Mouse (Mus musculus): Measurements from ENCODE around the gene Sgcg. TPM values are rescaled to one million over a fixed set of nuclear protein-coding genes. Genes with fewer than 3 reads are reported as not detected.
A peak's percentile ranks its signal among the peaks of the same experiment; 100 is the strongest.

Sgcg gene
- polyA plus RNA-seq, 1 experiment from 2014 or later = 0.22 TPM

DNA sequence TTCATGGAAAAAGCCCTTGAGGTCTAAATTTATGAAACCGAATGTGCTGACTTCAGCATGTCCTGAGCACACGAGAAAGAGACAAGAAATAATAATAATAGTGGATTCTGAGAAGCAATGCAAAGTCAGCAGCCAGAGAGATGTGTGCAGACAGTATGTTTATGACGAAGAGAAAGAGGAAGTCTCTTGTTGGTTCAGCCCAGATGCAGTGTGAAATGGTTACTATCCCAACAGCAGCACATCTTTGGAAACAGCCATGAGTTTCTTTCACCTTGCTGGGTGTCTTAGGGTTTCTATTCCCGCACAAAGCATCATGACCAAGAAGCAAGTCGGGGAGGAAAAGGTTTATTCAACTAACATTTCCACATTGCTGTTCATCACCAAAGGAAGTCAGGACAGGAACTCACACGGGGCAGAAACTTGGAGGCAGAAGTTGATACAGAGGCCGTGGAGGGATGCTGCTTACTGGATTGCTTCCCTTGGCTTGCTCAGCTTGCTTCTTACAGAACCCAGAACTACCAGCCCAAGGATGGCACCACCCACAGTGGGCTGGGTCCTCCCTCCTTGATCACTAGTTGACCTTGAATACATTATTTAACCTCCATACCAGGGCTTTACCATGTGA, 20.5 kb upstream of the Sgcg start:
- Histone ChIP-seq H3K4me1 (replicated peaks; ENCODE audit: control insufficient read depth, insufficient read depth, low read length) (peaks cover 8% of the 10 kb centered on the region), H3K4me2 (ENCODE audit: low read length) (no peak overlapping the region), H3K9me3 (ENCODE audit: control insufficient read depth, low read length) (no peaks in the 10 kb centered on the region), H3K27me3 (replicated peaks; ENCODE audit: control insufficient read depth, insufficient read depth, low read length) (peaks cover 9% of the 10 kb centered on the region; the same call in 1 of the 2 replicates), H3K4me3 (replicated peaks; ENCODE audit: low read length) (no peak overlapping the region), H3K27ac (ENCODE audit: low read length) (no peak overlapping the region), H3K9ac (replicated peaks; ENCODE audit: low read depth, low read length) (no peak overlapping the region), H3K36me3 (ENCODE audit: control insufficient read depth, insufficient read depth) (no peaks in the 10 kb centered on the region)
- 84% methylated on average over 7 of the region's 7 CpGs for WGBS
- no peak for ATAC-seq

DNA sequence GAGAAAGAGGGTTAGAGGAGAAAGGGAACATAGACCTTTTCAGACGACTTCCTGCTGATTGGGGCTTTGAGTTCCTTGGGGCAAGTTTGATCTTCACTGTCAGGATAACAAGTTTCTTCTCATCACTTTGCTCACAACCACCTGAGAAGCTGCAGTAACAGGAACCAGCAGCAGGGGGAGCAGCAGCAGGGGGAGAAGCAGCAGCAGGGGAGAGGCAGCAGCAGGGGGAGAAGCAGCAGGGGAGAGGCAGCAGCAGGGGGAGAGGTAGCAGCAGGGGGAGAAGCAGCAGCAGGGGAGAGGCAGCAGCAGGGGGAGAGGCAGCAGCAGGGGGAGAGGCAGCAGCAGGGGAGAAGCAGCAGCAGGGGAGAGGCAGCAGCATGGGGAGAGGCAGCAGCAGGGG, 19.0 kb upstream of the Sgcg start:
- no peaks in the 10 kb centered on the region for H3K9me3 ChIP-seq (ENCODE audit: control insufficient read depth, low read length)
- no peak overlapping the region for H3K27ac ChIP-seq (ENCODE audit: low read length)
- ATAC-seq = no peak
- WGBS = 48% methylated on average over 1 of the region's 1 CpGs
- H3K4me2 ChIP-seq (ENCODE audit: low read length) = no peak overlapping the region
- peaks cover 9% of the 10 kb centered on the region; the same call in 1 of the 2 replicates for H3K27me3 ChIP-seq (replicated peaks; ENCODE audit: control insufficient read depth, insufficient read depth, low read length)
- peaks cover 8% of the 10 kb centered on the region for H3K4me1 ChIP-seq (replicated peaks; ENCODE audit: control insufficient read depth, insufficient read depth, low read length)
- H3K36me3 ChIP-seq (ENCODE audit: control insufficient read depth, insufficient read depth) = no peaks in the 10 kb centered on the region
- H3K9ac ChIP-seq (replicated peaks; ENCODE audit: low read depth, low read length) = no peak overlapping the region
- no peak overlapping the region for H3K4me3 ChIP-seq (replicated peaks; ENCODE audit: low read length)

DNA sequence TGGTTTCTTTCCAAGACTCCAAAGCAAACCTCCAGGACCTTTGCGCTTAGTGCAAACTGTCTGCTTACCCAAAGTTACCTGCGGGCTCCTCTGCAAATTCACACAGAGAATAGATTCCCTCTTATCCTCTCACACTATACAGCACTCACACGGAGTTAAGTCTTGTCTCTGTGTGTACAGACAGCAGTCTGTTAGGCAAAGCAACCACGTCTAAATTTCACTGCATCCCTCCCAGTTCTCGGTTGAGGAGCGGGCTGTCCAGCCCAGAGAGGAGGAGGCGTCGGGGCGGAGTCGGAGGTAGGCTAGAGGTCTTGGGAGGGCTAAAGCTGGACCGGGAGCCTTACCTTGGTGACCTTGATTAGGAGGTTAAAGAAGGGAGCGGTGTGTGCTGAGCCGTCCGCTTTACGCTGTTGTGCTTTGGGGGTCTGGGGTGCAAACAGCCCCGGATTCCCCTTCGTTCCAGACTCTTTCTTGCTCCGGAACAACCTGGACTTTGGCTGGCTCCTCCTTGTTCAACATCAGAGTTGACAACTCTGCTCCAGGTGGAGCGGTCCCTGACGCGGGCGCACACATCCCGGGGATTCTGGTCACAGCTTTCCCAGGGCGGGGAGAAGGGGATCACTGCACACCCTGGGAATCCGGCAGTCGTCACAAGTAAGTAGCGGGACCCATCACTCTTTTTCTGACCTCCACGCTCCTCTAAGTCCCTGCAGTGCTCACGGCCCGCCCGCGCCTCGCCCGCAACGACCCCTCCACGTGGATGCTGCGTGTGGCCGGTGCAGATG, 16.3 kb upstream of the Sgcg start:
- Histone ChIP-seq H3K4me3 (replicated peaks; ENCODE audit: low read length) (peak overlapping the region; percentile 13), H3K4me2 (ENCODE audit: low read length) (peak overlapping the region; percentile 40), H3K9ac (replicated peaks; ENCODE audit: low read depth, low read length) (no peak overlapping the region; the same call in 1 of the 2 replicates), H3K4me1 (replicated peaks; ENCODE audit: control insufficient read depth, insufficient read depth, low read length) (peaks cover 8% of the 10 kb centered on the region), H3K9me3 (ENCODE audit: control insufficient read depth, low read length) (no peaks in the 10 kb centered on the region), H3K27ac (ENCODE audit: low read length) (no peak overlapping the region), H3K27me3 (replicated peaks; ENCODE audit: control insufficient read depth, insufficient read depth, low read length) (peaks cover 9% of the 10 kb centered on the region; the same call in 1 of the 2 replicates), H3K36me3 (ENCODE audit: control insufficient read depth, insufficient read depth) (no peaks in the 10 kb centered on the region)
- WGBS = 10% methylated on average over 38 of the region's 38 CpGs
- ATAC-seq = no peak

- ATAC-seq = no peak
- Histone ChIP-seq H3K36me3 (ENCODE audit: control insufficient read depth, insufficient read depth) (no peaks in the 10 kb centered on the region), H3K4me3 (replicated peaks; ENCODE audit: low read length) (no peak overlapping the region), H3K27ac (ENCODE audit: low read length) (no peak overlapping the region), H3K9ac (replicated peaks; ENCODE audit: low read depth, low read length) (no peak overlapping the region), H3K27me3 (replicated peaks; ENCODE audit: control insufficient read depth, insufficient read depth, low read length) (no peaks in the 10 kb centered on the region), H3K4me2 (ENCODE audit: low read length) (no peak overlapping the region), H3K9me3 (ENCODE audit: control insufficient read depth, low read length) (no peaks in the 10 kb centered on the region), H3K4me1 (replicated peaks; ENCODE audit: control insufficient read depth, insufficient read depth, low read length) (no peaks in the 10 kb centered on the region)
- 62% methylated on average over 5 of the region's 5 CpGs for WGBS
These were observed 9.7 kb upstream of the Sgcg start for GRCm38 (mm10) chr14:61267908-61268475.

DNA sequence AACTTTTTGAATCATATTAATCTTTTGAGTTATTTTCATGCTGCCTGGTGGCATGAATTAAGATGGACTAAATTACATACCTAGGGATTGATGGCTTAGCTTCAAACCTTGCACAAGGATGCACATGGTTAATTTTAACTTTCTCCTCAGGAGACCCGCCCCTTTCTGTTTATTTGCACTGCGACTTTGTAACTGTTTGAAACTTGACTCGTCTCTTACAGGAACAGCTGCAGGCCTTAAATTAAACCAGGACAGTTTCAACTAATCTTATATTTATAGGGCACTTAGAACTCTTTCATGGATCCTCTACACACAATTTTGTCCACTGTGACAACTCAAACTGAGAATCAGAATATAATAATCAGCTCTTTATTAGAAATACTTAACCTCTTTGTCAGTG, 794 bp upstream of the Sgcg start:
- 73% methylated on average over 3 of the region's 3 CpGs for WGBS
- ATAC-seq = no peak
- Histone ChIP-seq H3K27ac (ENCODE audit: low read length) (no peak overlapping the region), H3K9me3 (ENCODE audit: control insufficient read depth, low read length) (no peaks in the 10 kb centered on the region), H3K9ac (replicated peaks; ENCODE audit: low read depth, low read length) (no peak overlapping the region), H3K4me2 (ENCODE audit: low read length) (no peak overlapping the region), H3K4me1 (replicated peaks; ENCODE audit: control insufficient read depth, insufficient read depth, low read length) (no peaks in the 10 kb centered on the region), H3K36me3 (ENCODE audit: control insufficient read depth, insufficient read depth) (no peaks in the 10 kb centered on the region), H3K27me3 (replicated peaks; ENCODE audit: control insufficient read depth, insufficient read depth, low read length) (no peaks in the 10 kb centered on the region), H3K4me3 (replicated peaks; ENCODE audit: low read length) (no peak overlapping the region)

- Histone ChIP-seq H3K36me3 (ENCODE audit: control insufficient read depth, insufficient read depth) (no peaks in the 10 kb centered on the region), H3K9me3 (ENCODE audit: control insufficient read depth, low read length) (peaks cover 5% of the 10 kb centered on the region; the same call in 1 of the 2 replicates), H3K9ac (replicated peaks; ENCODE audit: low read depth, low read length) (no peak overlapping the region), H3K27me3 (replicated peaks; ENCODE audit: control insufficient read depth, insufficient read depth, low read length) (no peaks in the 10 kb centered on the region), H3K4me1 (replicated peaks; ENCODE audit: control insufficient read depth, insufficient read depth, low read length) (no peaks in the 10 kb centered on the region), H3K27ac (ENCODE audit: low read length) (no peak overlapping the region), H3K4me2 (ENCODE audit: low read length) (no peak overlapping the region), H3K4me3 (replicated peaks; ENCODE audit: low read length) (no peak overlapping the region)
- ATAC-seq = no peak
- 84% methylated on average over 15 of the region's 15 CpGs for WGBS
These were observed 5.5 kb downstream of the Sgcg start for GRCm38 (mm10) chr14:61252596-61253388.

- H3K36me3 ChIP-seq (ENCODE audit: control insufficient read depth, insufficient read depth) = no peaks in the 10 kb centered on the region
- H3K4me3 ChIP-seq (replicated peaks; ENCODE audit: low read length) = no peak overlapping the region
- peaks cover 5% of the 10 kb centered on the region; the same call in 1 of the 2 replicates for H3K9me3 ChIP-seq (ENCODE audit: control insufficient read depth, low read length)
- ATAC-seq = no peak
- H3K4me1 ChIP-seq (replicated peaks; ENCODE audit: control insufficient read depth, insufficient read depth, low read length) = no peaks in the 10 kb centered on the region
- no peak overlapping the region for H3K9ac ChIP-seq (replicated peaks; ENCODE audit: low read depth, low read length)
- no peak overlapping the region for H3K4me2 ChIP-seq (ENCODE audit: low read length)
- H3K27ac ChIP-seq (ENCODE audit: low read length) = no peak overlapping the region
- WGBS = 58% methylated on average over 3 of the region's 3 CpGs
- H3K27me3 ChIP-seq (replicated peaks; ENCODE audit: control insufficient read depth, insufficient read depth, low read length) = no peaks in the 10 kb centered on the region
These were observed 11.8 kb downstream of the Sgcg start for GRCm38 (mm10) chr14:61246444-61246843.

GRCm38 (mm10) chr14:61242611-61243010, 15.7 kb downstream of the Sgcg start:
- H3K4me1 ChIP-seq (replicated peaks; ENCODE audit: control insufficient read depth, insufficient read depth, low read length) = no peaks in the 10 kb centered on the region
- H3K36me3 ChIP-seq (ENCODE audit: control insufficient read depth, insufficient read depth) = no peaks in the 10 kb centered on the region
- no peak overlapping the region for H3K9ac ChIP-seq (replicated peaks; ENCODE audit: low read depth, low read length)
- H3K4me2 ChIP-seq (ENCODE audit: low read length) = no peak overlapping the region
- no peaks in the 10 kb centered on the region for H3K27me3 ChIP-seq (replicated peaks; ENCODE audit: control insufficient read depth, insufficient read depth, low read length)
- no peak for ATAC-seq
- WGBS = 40% methylated on average over 6 of the region's 6 CpGs
- no peaks in the 10 kb centered on the region for H3K9me3 ChIP-seq (ENCODE audit: control insufficient read depth, low read length)
- H3K4me3 ChIP-seq (replicated peaks; ENCODE audit: low read length) = no peak overlapping the region
- H3K27ac ChIP-seq (ENCODE audit: low read length) = no peak overlapping the region

DNA sequence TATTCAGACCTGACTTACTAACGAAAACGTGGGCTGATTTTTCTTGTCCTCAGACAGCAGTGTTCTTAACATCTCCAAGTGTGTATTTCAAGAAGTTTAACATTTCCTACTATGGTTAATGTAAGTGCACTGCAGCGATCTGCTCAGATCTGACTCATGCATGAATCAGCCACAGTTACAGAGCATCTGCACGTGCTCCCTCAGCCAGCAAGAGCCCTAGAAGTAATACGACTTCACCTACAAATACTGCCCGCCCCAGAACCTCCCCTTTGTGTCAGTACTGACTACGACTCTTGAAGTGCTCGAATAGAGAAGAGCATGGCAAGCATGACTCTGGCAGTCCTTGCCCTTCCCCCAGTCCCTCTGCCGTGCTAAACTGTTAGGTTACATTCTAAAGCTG, 19.5 kb downstream of the Sgcg start:
- no peak overlapping the region for H3K4me2 ChIP-seq (ENCODE audit: low read length)
- H3K36me3 ChIP-seq (ENCODE audit: control insufficient read depth, insufficient read depth) = no peaks in the 10 kb centered on the region
- H3K27ac ChIP-seq (ENCODE audit: low read length) = no peak overlapping the region
- H3K27me3 ChIP-seq (replicated peaks; ENCODE audit: control insufficient read depth, insufficient read depth, low read length) = no peaks in the 10 kb centered on the region
- H3K9me3 ChIP-seq (ENCODE audit: control insufficient read depth, low read length) = no peaks in the 10 kb centered on the region
- 82% methylated on average over 9 of the region's 9 CpGs for WGBS
- peaks cover 8% of the 10 kb centered on the region for H3K4me1 ChIP-seq (replicated peaks; ENCODE audit: control insufficient read depth, insufficient read depth, low read length)
- ATAC-seq = no peak
- no peak overlapping the region for H3K4me3 ChIP-seq (replicated peaks; ENCODE audit: low read length)
- H3K9ac ChIP-seq (replicated peaks; ENCODE audit: low read depth, low read length) = no peak overlapping the region
